Mouse (Mus musculus) layer of hippocampus, adult 18-20 months (tissue): ENCODE measurements around the gene Amn. TPM values are rescaled to one million over a fixed set of nuclear protein-coding genes. Genes with fewer than 3 reads are reported as not detected.

Source experiments
- DNase-seq, 2 experiments: peaks; one replicate each; pipeline ENCODE4 v3.0.0; 2022; ENCODE audit warnings: low spot score in 2 of 2
- long read RNA-seq: library from polyadenylated mRNA; stranded (forward); transcript quantifications from one replicate; pipeline ENCODE4 v2.0.0, GENCODE M21; 2021
- total RNA-seq, 2 experiments: library from RNA; stranded (reverse); gene quantifications; 2 replicates each; pipeline ENCODE4 v1.2.3; 2021

Gene Amn
- total RNA-seq: 1 to 10 TPM; 3.3 to 4.6 TPM
- long read RNA-seq, partial matches to known transcripts: 1 of 2 reads
- long read RNA-seq, other reads (novel, unspliced or antisense): 1 of 2 reads

DNA sequence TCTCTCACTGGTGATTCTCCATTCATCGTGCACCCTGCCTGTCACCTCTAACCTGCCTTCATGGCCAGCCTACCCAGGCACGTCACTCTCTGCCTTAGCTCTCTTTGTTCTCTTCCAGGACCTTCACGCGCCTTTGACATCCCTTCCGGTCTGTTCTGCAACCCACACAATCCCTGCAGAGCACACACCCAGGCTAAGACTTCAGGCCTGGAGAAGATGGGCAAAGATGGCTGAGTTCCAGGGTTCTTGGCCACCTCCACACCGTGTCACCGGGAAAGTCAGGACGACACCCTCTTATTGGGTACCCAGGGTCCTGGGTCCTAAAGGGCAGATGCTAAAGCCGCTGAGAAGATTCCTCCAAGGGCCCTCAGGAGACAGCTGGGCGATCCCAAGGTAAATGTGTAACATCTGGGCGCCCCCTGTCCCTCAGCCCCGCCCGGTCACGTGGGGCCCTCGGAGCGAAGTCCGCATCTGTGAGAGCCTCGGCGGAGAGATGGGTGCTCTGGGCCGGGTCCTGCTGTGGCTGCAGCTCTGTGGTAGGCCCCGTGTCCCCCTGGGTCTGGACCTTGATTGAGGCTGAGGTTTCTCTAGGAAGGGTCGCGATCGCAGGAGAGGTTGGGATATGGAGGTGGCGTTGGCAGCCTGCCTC, at the start of gene Amn:
Gene Amn, plus strand, starts transcription at position 467 of the 649 bp plus-strand sequence.
- no peak for DNase-seq

DNA sequence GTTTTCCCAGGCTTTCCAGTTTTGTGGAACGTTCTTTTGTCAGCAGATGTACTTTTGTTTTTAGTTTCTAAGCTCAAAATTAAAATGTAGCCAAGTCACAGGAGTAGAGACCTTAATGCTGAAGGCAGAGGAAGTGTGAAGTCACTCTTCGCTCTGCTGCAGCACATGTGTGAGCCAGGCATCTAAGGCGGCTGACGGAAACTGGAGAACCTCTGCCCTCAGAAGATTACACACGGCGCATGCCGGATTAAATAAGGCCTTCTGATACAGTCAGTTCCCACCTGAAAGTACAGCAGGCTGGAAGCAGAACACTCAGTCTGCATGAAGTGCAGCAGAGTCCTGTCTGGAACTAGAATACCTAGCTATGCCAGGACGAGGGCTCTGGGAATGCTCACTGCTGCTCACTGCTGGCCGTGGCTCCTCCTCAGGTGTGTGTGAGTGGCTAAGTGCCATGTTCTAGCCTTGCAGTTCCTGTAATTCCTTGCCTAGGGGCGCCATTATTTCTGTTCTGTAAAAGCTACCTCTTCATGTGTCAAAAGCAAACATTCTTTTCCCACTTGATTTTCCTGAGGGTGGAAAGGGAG, 45.6 kb upstream of the Amn start:
- no peak for DNase-seq

- DNase-seq: no peak
These were observed 43.5 kb upstream of the Amn start for GRCm38 (mm10) chr12:111227410-111227809.

GRCm38 (mm10) chr12:111228488-111228887, 42.4 kb upstream of the Amn start:
- DNase-seq: no peak

GRCm38 (mm10) chr12:111230793-111231192, 40.1 kb upstream of the Amn start:
- DNase-seq: no peak

- no peak for DNase-seq
These were observed 37.1 kb upstream of the Amn start for GRCm38 (mm10) chr12:111233798-111234197.

DNA sequence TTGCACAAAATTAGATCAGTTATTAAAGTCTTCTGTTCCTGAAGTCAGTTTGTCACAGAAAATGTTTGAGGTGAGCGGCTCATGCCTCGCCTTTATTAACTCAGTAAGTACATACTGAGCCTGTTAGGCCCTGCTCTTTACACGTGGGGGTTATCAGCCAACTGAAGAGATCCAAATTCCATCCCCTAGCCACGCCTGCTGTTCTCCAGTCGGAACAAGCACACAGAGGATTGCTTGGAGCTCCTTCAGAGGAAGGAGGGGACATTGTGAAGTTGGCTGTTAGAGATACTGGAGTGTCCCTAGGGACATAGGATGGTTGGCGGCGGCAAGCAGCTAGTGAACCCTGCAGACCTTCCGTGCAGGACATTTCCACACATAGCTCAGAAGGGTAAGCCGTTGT, 36.5 kb upstream of the Amn start:
- no peak for DNase-seq

- no peak for DNase-seq
These were observed 35.3 kb upstream of the Amn start for GRCm38 (mm10) chr12:111235631-111236030.

GRCm38 (mm10) chr12:111237611-111238188, 33.2 kb upstream of the Amn start:
- peak in 1 of 2 experiments; percentile 67 for DNase-seq

- no peak for DNase-seq
These were observed 32.5 kb upstream of the Amn start for GRCm38 (mm10) chr12:111238345-111238744.

GRCm38 (mm10) chr12:111238778-111239177, 32.1 kb upstream of the Amn start:
- DNase-seq: peak in 1 of 2 experiments; percentile 62

DNA sequence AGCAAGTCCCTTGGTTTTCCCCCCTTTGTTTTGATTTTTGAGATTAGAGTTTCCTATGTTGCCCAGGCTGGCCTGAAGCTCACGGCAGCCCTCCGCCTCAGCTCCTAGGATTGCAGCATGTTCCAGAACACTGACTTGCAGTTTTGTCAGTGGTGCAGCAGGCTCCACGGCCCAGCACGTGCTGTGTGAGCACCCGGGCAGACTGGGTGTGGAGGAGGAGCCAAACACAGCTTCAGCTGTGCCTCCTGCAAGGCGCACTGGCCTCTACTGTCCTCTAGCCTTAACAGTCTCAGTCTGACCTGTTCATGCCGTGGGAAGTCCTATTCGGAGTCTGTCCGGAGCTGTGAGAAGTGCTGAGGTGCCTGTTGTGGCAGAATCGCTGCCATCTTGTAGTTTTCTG, 31.0 kb upstream of the Amn start:
- DNase-seq: no peak

DNA sequence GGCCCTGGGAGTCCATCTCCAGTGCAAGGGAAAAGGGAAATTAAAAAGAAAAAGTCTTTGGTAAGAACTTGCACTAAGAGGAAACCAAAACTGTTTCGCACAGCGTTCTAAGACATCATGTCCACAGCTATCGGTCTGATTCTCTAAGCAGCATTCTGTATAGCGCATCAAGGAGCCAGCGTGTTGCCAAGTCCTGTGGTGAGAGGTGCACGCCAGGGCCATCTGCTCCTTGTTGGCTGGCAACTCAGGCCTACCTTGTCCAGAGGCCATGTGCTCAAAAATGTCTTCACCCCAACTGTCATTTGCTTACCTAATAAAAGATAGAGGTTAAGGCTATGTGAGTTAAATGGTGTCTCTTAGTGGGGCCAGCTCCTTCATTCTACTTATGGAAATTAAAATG, 29.0 kb upstream of the Amn start:
- DNase-seq: no peak

DNA sequence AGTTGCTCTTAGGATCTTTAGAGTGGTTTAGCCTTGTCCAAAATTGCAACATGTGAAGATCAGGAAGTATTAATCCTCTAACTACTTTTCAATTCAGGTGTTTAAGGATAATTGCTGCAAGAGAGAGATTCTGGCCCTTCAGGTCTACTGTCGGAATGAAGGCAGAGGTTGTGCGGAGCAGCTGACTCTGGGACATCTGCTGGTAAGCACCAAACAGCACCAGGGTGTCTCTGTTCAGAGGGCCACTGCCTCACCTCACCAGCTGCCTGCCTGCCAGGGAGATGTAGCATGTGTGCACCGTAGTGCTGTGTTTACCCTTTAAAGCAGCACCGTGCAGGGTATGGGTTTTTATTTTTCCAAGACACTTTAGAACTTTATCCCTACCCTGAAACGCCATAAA, 28.5 kb upstream of the Amn start:
- no peak for DNase-seq

DNA sequence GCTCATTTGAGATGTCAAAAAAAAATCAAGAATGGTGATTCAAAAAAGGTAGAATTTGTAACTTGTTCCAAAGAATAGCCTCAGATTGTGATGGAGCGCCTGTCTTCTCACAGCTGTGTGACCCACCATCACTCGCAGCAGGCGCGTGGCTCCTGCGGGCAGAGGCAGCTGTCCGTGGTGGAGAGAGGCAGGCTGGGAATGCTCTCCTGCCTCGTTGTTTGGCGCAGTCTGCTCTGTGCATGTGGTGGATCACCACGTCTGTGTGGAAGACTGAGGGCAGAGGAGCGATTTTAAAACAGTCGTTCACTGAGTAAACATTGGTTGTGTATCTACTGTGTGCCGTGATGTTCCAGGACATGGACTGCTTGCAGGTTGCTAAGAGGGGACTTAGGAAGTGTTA, 27.2 kb upstream of the Amn start:
- no peak for DNase-seq

DNA sequence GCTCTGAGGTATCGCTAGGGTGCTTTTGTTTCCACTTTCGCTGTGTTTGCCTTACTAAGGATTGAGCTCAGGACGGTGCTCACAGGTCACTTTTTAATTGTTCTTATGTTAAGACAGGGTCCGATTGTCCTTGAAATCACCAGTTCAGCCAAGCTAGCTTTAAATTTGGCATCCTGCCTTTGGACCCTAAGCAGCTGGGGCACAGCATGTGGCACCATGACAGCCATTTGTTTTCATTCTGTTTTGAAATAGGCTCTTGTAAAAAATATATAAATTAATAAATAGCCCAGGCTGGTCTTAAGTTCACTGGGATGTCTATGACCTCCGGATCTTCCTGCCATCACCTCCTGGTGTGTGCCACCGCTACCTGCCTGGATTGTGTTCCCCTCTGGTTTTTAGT, 25.8 kb upstream of the Amn start:
- DNase-seq: no peak

GRCm38 (mm10) chr12:111246808-111247464, 24.0 kb upstream of the Amn start:
- no peak for DNase-seq

- no peak for DNase-seq
These were observed 21.8 kb upstream of the Amn start for GRCm38 (mm10) chr12:111249095-111249494.

DNA sequence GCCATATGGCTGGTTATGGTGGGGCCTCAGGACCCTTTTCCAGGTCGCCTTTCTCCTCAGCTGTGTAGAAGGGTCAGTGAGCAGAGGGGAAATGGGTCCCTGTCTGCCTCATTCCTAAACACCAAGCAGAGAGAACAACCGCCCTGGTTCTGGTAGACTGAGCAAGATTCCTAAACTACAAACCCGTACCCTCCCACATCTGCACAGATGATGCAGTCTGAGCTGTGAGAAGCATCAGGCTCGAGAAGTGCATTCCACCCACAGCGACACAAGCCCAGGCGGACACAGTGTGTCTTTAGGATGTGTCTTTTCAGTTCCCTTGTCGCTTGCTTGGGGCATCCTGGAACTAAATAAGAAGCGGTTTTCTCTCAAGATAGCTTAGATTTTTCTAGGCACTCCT, 20.8 kb upstream of the Amn start:
- DNase-seq: no peak

DNA sequence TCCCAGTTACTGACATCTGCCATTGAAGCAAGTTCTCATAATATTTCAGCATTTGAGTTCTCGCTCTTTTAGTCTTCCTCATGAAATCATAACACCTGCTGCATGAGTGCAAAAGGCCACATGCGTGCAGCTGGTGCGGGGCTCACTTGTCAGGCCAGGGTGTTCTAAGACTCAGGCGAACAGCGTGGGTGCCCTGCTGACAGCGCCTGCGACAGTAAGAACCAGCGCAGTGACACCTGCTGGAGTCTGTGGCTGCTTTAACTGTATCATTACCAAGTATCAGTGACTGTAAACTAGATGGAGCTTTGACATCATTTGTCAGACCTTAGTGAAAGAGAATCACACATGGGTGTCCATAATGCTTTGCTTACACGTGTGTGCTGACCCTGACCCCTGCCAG, 19.7 kb upstream of the Amn start:
- peak in 1 of 2 experiments; percentile 50 for DNase-seq

- DNase-seq: no peak
These were observed 7.2 kb upstream of the Amn start for GRCm38 (mm10) chr12:111263650-111264049.

- DNase-seq: no peak
These were observed 5.7 kb upstream of the Amn start for GRCm38 (mm10) chr12:111265212-111265611.
